Mouse (Mus musculus): ENCODE measurements at regions not wholly inside any gene's neighbourhood (a gene's known extent, or its start where the extent isn't known, plus 50 kb on each side); places are given as distances from the start of the nearest gene placed in this dataset.

DNA sequence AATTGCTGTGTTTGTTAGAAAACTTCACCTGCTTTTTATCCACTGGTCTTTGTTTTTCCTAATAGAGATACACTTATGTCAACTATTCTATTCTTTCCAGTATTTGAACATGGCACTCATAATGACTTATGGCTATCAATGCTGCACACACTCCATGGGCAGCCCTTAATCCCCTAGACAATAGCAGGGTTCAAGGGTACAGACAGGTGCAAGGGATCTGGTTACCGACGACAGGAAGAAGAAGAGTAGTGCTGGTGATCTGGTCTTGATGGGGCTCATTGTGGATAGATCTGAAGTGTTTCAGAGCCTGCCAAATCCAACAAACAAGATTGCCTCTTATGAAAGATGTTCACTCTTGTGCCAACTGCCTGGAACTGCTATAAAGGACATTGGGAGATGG lies 51.9 kb upstream of the Pdzrn3 start:
- Histone ChIP-seq H3K4me1 (replicated peaks; ENCODE audit: control insufficient read depth, insufficient read depth, low read length) (peaks cover 9% of the 10 kb centered on the region), H3K4me2 (ENCODE audit: low read length) (no peak overlapping the region), H3K36me3 (ENCODE audit: control insufficient read depth, insufficient read depth) (no peaks in the 10 kb centered on the region), H3K9ac (replicated peaks; ENCODE audit: low read depth, low read length) (no peak overlapping the region), H3K27me3 (replicated peaks; ENCODE audit: control insufficient read depth, insufficient read depth, low read length) (no peaks in the 10 kb centered on the region), H3K9me3 (ENCODE audit: control insufficient read depth, low read length) (no peaks in the 10 kb centered on the region), H3K4me3 (replicated peaks; ENCODE audit: low read length) (no peak overlapping the region), H3K27ac (ENCODE audit: low read length) (no peak overlapping the region)
- 37% methylated on average over 2 of the region's 2 CpGs for WGBS
- no peak for ATAC-seq

All from forebrain, embryonic 16.5 days (tissue).